Mouse (Mus musculus) retina, embryonic 14.5 days (tissue): ENCODE data around the gene Zcrb1.
"Not testable (repeated sequence)": the region's sequence is repeated elsewhere in the genome, so short reads cannot be mapped to it uniquely, and the experiment has no call there.

Experiments
- DNase-seq: peaks from one replicate; pipeline ENCODE4 v3.0.0-alpha.2; 2015; ENCODE audit warnings: low spot score

Zcrb1 gene

GRCm38 (mm10) chr15:93397826-93398698, at the start of gene Zcrb1, which contains the start of gene Pphln1:
Gene Zcrb1, minus strand, starts transcription at chr15:93398334.
Gene Pphln1, plus strand, starts transcription at chr15:93398350.
- peak; percentile 90 for DNase-seq

DNA sequence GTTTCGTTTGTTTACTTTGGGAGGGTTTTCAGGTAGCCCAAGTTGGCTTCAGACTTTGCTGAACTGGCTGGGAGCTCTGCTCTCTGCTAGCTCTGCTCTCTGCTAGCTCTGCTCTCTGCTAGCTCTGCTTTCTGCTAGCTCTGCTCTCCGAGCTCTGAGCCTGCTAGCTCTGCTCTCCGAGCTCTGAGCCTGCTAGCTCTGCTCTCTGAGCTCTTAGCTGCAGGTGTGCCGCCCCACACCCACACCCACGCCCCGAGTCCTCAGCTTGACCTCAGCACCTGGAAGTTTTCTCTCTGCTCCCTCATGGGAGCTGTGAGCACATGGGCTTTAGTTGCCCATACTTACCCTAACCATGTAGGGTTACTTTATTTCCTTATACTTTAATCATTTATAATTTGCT, 45.5 kb upstream of the Zcrb1 start:
- DNase-seq = no peak

- peak; percentile 12 for DNase-seq
These were observed 44.1 kb upstream of the Zcrb1 start for GRCm38 (mm10) chr15:93442271-93442670.

DNA sequence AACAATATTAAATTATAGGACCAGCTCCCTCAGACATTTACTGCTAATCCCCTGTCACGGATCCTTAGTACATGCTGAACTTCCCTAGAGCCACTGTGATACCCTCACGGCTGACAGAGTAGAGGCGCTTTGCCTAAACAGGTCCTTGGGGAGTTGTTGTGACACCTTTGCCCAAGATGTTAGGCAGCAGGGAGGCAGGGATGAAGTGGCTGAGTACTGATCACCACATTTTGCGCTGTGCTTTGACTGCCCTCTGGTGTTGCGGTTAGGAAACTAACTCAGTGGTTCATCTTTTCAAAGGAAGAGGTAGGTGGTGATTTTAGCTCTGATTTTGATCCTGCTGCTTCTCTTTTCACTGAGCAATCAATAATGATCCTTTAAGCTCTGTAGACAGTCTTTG, 40.5 kb upstream of the Zcrb1 start:
- DNase-seq = peak; percentile 82

DNA sequence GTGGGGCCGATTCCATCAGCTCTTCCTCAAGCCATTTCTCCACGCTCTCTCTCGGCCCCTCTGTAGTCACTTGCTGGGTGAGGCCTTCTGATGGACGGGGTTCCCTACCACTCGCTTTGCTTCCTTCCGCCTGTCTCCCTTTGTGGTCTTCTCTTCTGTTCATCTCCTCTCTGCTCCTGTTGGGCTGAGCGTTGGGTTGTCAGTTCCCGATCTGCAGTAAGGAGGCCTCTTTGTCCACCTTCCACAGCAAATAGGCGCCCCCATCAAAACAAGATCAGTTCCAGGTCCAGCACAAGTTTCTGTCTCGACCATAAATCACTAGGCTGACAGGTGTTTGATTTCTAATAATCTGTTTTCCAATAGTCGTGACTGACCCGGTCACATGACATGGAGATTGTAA, 37.9 kb upstream of the Zcrb1 start:
- DNase-seq = no peak

GRCm38 (mm10) chr15:93433811-93434210, 35.7 kb upstream of the Zcrb1 start:
- DNase-seq = no peak

- DNase-seq = no peak
These were observed 24.4 kb upstream of the Zcrb1 start for GRCm38 (mm10) chr15:93422537-93422936.

GRCm38 (mm10) chr15:93420596-93420995, 22.5 kb upstream of the Zcrb1 start:
- DNase-seq = no peak

DNA sequence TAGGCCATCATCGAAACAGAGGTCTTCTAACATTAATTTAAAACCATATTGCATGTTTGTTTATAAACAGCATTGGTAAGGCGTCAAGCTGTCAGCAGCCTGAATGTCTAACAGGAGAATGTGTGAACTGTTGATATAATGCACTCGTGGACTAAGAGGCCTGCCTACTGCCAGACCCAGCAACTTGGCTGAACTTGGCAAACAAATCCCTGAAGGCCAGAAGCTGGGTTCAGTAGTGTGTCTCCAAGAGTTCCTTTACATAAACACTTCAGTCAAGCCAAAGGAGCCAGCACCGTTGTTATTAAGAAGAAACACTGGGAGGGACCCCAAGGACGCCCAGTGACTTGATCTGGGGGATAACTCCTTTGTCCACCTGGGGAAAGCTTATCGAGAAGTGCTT, 18.2 kb upstream of the Zcrb1 start:
- no peak for DNase-seq

DNA sequence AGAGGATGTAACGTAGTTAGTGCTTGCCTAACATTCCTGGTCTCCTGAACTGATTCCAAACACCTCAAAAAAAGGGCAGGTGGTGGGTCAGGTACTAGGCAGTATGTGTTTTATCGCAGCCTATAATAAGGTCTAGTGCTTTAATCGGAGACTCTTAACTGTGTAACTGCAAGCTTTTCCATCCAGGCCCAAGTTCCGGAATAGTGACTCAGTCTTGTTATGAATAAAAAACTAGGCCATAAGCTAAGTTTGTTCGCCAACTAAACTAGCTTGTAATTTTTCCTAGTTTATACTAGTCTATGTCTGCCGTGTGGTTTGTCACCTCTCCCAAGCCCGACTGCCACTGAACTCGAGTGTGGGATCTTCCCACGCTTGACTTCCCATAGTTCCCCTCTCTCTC, 16.3 kb upstream of the Zcrb1 start:
- no peak for DNase-seq

GRCm38 (mm10) chr15:93412445-93412844, 14.3 kb upstream of the Zcrb1 start:
- DNase-seq = no peak

- no peak for DNase-seq
These were observed 8.4 kb upstream of the Zcrb1 start for GRCm38 (mm10) chr15:93406492-93406891.

DNA sequence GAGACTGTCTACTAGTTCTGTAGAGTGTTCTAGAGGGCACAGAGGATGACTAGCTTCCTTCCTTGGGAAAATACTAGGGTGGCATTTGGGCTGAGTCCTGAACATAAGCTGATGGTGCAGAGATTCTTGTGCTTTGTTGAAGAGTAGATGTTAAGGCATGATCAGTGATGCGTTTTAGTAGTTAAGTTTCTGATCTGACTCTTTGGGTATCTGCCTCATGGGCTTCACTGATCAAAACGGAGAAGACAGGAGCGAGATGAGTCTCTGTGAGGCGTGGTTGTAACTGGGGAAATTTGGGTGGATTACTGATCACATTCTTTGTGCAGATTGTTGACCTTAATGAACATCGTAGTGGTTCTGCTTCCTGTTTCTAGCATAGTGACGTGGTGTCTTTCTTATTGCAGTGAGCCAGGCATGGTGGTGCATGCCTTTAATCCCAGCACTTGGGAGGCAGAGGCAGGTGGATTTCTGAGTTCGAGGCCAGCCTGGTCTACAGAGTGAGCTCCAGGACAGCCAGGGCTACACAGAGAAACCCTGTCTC, 7.4 kb upstream of the Zcrb1 start:
- no peak for DNase-seq

DNA sequence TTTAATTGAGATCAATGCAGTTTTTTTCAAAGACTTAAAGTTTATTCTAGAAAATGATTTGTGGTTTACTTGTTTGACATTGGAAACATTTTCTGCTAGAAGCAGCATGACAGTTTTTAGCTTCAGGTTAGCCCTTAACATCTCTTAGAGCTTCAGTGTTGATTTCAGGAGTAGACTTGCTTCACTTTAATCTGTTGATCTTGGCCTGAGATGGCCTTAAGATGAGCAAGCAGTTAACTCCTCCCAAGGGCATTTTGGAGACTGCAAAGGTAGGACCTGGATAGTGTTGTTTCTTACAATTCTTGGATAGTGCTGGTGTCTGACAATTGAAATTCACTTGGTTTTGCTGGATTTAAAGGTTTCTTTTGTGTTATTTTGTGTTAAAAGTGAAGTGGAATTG, 6.7 kb upstream of the Zcrb1 start:
- DNase-seq = no peak

DNA sequence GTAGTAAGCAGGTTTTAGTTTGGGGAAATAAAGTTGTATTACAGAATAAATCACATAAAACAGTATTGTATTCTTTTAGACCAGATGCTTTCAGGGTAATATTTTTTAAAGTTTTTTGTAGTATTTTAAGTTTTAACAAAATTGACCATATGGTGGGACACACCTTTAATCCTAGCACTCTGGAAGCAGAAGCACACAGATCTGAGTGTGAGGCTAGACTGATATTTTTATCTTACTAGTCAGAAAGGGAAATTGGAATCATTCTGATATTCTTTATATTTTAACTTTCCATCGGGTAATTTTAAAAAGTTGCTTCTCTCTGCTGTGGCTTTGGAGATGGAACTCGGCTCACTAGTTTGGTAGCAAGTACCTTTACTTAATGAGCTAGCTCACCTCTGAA, 4.6 kb upstream of the Zcrb1 start:
- DNase-seq = no peak

DNA sequence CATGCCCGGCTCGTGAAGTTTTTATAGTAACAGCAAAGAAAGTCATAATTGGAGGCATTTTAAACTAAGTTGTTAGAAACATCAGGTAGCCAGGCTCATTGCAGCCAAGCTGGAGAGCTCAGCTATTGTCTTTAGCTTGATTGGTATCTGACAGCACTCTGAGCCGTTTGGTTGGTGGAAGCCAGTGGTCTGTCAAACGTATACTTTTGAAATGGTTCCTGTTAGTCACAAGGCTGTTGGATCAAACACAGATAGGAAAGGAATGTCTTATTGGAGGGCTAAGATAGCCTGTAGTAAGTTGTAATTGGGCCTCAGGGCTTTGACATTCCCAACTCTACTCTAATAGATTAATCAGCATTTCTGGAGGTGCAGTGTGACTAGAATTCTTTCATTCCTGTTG, 3.3 kb upstream of the Zcrb1 start:
- DNase-seq = no peak

DNA sequence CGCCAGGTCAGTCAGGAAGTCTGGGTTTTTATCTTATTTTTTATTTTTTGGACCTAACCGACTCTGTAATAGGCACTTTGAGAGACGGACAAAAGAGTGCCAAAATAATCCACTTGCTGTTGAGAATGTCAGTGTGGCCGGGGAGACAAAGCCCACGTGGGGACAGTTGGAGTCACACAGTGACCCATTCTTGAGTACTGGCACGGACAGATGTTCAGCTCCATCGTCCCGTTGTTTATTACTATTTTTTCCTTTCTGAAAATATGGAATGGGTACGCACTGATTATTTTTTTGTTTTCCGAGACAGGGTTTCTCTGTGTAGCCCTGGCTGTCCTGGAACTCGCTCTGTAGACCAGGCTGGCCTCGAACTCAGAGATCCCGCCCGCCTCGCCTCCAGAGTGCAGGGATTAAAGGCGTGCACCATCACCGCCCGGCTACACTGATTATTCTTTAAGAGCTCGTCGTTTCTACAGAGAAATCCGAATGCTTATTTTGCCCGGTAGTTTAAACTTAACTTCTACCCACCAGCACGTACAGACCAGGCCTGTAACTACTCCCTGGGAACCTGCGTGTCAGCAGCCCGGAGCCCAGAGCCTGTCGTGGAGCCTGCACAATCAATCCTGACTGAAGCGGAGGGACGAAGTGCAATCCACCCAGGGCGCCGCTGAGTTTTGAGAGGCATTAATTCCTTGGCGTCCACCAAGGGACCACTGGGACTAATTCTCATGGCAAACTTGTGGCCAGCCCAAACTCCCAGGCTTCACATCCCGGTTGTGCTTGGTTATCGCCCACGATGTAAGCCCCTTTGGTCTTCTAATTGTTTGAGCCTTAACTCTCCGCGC, 786 bp upstream of the Zcrb1 start:
- peak; percentile 28 for DNase-seq

- DNase-seq = no peak
These were observed 865 bp downstream of the Zcrb1 start for GRCm38 (mm10) chr15:93397269-93397668.

DNA sequence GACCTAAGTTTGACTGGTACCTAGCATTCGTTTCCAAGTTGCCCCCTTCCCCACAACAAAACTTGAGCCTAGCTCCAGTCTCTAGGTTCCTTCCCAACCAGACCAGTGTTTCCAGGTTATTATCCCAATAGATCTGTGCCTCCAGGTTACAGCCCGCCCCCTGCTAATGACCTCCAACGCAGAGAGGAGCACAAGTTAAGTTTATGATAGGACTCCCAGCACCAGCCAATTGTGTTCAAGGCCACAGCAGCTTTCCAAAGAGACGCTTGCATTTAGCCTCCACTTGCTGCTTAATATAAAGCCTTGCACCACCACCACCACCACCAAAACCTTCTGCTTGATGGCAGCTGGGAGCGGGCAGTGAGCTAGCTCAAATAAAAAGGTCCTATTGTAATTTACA, 16.8 kb downstream of the Zcrb1 start:
- DNase-seq = no peak

DNA sequence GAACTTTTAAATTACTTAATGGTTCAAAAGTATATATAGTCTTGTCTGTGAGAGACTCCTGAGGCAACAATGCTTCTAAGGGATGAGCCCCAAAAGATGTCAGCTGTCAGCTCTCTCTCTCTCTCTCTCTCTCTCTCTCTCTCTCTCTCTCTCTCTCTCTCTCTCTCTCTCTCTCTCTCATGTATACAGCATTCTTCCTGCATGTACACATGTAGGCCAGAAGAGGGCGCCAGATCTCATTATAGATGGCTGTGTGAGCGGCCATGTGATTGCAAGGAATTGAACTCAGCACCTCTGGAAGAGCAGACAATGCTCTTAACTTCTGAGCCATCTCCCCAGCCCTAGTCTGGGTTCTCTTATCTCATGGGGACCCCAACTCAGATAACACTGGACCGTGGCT, 19.0 kb downstream of the Zcrb1 start:
- peak; percentile 9 for DNase-seq

- no peak for DNase-seq
These were observed 22.4 kb downstream of the Zcrb1 start for GRCm38 (mm10) chr15:93375696-93376095.

DNA sequence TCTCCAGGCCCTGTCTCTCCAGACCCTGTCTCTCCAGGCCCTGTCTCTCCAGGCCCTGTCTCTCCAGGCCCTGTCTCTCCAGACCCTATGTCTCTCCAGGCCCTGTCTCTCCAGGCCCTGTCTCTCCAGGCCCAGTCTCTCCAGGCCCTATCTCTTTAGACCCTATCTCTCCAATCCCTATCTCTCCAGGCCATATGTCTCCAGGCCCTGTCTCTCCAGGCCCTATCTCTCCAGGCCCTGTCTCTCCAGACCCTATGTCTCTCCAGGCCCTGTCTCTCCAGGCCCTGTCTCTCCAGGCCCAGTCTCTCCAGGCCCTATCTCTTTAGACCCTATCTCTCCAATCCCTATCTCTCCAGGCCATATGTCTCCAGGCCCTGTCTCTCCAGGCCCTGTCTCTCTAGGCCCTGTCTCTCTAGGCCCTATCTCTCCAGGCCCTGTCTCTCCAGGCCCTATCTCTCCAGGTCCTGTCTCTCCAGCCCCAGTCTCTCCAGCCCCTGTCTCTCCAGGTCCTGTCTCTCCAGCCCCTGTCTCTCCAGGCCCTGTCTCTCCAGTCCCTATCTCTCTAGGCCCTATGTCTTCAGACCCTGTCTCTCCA, 25.5 kb downstream of the Zcrb1 start:
- DNase-seq = not testable (repeated sequence)
